26 mouse cellular contexts compared by ENCODE assay signal in the genomic region with DNA sequence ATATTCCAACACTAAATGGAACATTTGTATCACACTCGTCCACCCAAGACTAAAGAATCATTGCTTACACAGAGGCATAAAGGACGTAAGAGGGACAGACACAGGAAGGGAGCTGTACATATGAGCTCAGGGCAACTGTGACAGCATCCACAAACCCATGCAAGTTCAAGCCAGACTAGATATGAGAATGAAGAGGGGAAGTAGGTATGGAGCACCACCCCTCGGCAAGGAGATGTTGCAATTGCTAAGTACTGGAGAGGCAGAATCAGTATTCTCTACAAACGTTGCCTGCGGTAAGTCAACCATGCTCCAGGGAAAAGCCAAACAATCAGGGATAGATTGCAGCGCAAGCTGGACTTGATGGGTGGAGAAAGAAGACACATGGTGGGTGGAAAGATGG.
"Had no signal": no experiment of that assay in that cellular context is flagged by ENCODE, and none has a peak within 500 bp of the region (broad histone marks: within the 10 kb centered on the region; RNA-seq: fewer than 3 reads in every experiment).

No protein-coding gene starts in this region.

- DNase-seq: gastrocnemius, adult 2 months; gastrocnemius, postnatal 10 days; gastrocnemius, postnatal 25 days; heart, adult 11 months; heart, adult 2 months; heart, postnatal 14 days; heart, postnatal 36 days; kidney, adult 18-20 months; kidney, adult 8-10 months; kidney, postnatal 14 days; kidney, postnatal 36 days; layer of hippocampus, adult 9-11 months; layer of hippocampus, postnatal 36 days; liver; liver, embryonic 13.5 days had no signal

- H3K4me1 ChIP-seq: heart, embryonic 13.5 days; heart, embryonic 15.5 days; intestine, embryonic 15.5 days; kidney, embryonic 15.5 days; limb, embryonic 10.5 days; limb, embryonic 12.5 days; liver, embryonic 13.5 days had no signal

- H3K4me3 ChIP-seq: gastrocnemius, adult 2 months; heart, adult 2 months; heart, embryonic 13.5 days; heart, embryonic 15.5 days; intestine, embryonic 15.5 days; kidney, embryonic 15.5 days; limb, embryonic 10.5 days; limb, embryonic 12.5 days; liver, embryonic 13.5 days had no signal

- H3K36me3 ChIP-seq: heart, embryonic 13.5 days; heart, embryonic 15.5 days; intestine, embryonic 15.5 days; kidney, embryonic 15.5 days; limb, embryonic 10.5 days; limb, embryonic 12.5 days; liver, embryonic 13.5 days had no signal

- ATAC-seq: hindbrain, embryonic 16.5 days; inflammation-experienced regulatory T-cells, adult 6 months; intestine, embryonic 15.5 days; intestine, postnatal 0 days had no signal

- H3K27ac ChIP-seq: gastrocnemius, adult 2 months; heart, adult 2 months; heart, embryonic 13.5 days; heart, embryonic 15.5 days; hindbrain, embryonic 14.5 days; intestine, embryonic 15.5 days; kidney, embryonic 15.5 days; kidney, postnatal 0 days; limb, embryonic 10.5 days; limb, embryonic 12.5 days; liver, embryonic 13.5 days had no signal

- H3K9me3 ChIP-seq: heart, embryonic 13.5 days; heart, embryonic 15.5 days; intestine, embryonic 15.5 days; kidney, embryonic 15.5 days; limb, embryonic 10.5 days; limb, embryonic 12.5 days; liver, embryonic 13.5 days had no signal

- H3K27me3 ChIP-seq: heart, embryonic 13.5 days; heart, embryonic 15.5 days; intestine, embryonic 15.5 days; kidney, embryonic 15.5 days; limb, embryonic 12.5 days; liver, embryonic 13.5 days had no signal

- H3K9ac ChIP-seq: heart, embryonic 13.5 days; heart, embryonic 15.5 days; hindbrain, embryonic 14.5 days; intestine, embryonic 15.5 days; kidney, embryonic 15.5 days; limb, embryonic 12.5 days; liver, embryonic 13.5 days had no signal
